Mouse (Mus musculus): ENCODE measurements around the gene Tex26. TPM values are rescaled to one million over a fixed set of nuclear protein-coding genes. Genes with fewer than 3 reads are reported as not detected.

Gene Tex26
- polyA plus RNA-seq, 1 experiment from 2014 or later = 0.27 TPM

DNA sequence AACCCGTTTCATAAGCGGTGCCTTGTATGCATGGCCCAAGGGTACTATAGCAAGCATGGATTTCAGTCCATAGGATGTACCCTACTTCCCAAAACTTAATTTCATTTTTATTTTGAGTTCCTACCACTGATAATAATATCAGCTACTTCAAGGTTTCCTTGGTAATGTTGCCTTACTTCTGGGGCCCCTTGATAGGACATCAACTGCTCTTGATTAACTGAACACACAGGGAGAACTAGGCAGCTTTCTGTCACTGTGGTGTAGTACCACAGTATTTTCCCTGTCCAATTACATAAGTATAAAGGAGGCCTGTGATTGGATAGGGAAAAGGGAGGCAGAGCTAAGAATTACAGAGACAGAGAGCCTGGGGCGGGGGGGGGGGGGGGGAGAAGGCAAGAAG, 75.4 kb downstream of the Tex26 start:
- no peak overlapping the region for H3K27ac ChIP-seq (replicated peaks)
- H3K9ac ChIP-seq (ENCODE audit: low read length) = no peak overlapping the region
- no peak overlapping the region for H3K4me3 ChIP-seq (ENCODE audit: low read depth, low read length)
- no peaks in the 10 kb centered on the region; the same call in none of the 2 replicates for H3K4me1 ChIP-seq (replicated peaks; ENCODE audit: control insufficient read depth, insufficient read depth)
- no peak for TF ChIP-seq CTCF (IDR thresholded peaks at IDR 0.05; ENCODE audit: low read depth)
- no peak for TF ChIP-seq EP300 (optimal IDR thresholded peaks at IDR 0.05)
- H3K4me2 ChIP-seq (replicated peaks; ENCODE audit: low read depth) = no peak overlapping the region
- 44% methylated on average over 2 of the region's 3 CpGs for WGBS
- ATAC-seq (ENCODE audit: low FRiP score, low TSS enrichment) (no peak), DNase-seq (ENCODE audit: low spot score) (no peak)
- H3K9me3 ChIP-seq (ENCODE audit: control insufficient read depth, low read length) = no peaks in the 10 kb centered on the region
- H3K36me3 ChIP-seq (ENCODE audit: control insufficient read depth, insufficient read depth, low read length) = no peaks in the 10 kb centered on the region
- no peaks in the 10 kb centered on the region for H3K27me3 ChIP-seq (ENCODE audit: control insufficient read depth, insufficient read depth, low read length)

GRCm38 (mm10) chr5:149517116-149517515, 77.7 kb downstream of the Tex26 start:
- no peak overlapping the region for H3K4me3 ChIP-seq (ENCODE audit: low read depth, low read length)
- DNase-seq (ENCODE audit: low spot score) = no peak
- 44% methylated on average over 6 of the region's 6 CpGs for WGBS
- no peak overlapping the region for H3K4me2 ChIP-seq (replicated peaks; ENCODE audit: low read depth)
- no peaks in the 10 kb centered on the region; the same call in none of the 2 replicates for H3K4me1 ChIP-seq (replicated peaks; ENCODE audit: control insufficient read depth, insufficient read depth)
- TF ChIP-seq CTCF (IDR thresholded peaks at IDR 0.05; ENCODE audit: low read depth) = no peak
- no peak for TF ChIP-seq EP300 (optimal IDR thresholded peaks at IDR 0.05)
- H3K27ac ChIP-seq (replicated peaks) = no peak overlapping the region
- H3K36me3 ChIP-seq (ENCODE audit: control insufficient read depth, insufficient read depth, low read length) = no peaks in the 10 kb centered on the region
- no peaks in the 10 kb centered on the region for H3K9me3 ChIP-seq (ENCODE audit: control insufficient read depth, low read length)
- no peak for ATAC-seq (ENCODE audit: low FRiP score, low TSS enrichment)
- no peaks in the 10 kb centered on the region for H3K27me3 ChIP-seq (ENCODE audit: control insufficient read depth, insufficient read depth, low read length)
- H3K9ac ChIP-seq (ENCODE audit: low read length) = no peak overlapping the region

Other genes starting within 250 kb of the Tex26 start
- gene Alox5ap, start 174.9 kb upstream of the Tex26 start, polyA plus RNA-seq (2015; fragmentation: Nextera tagmentation; extraction: Ambion mirVana) = 8.2 and 9.3 TPM in 2 replicates
- gene Medag, start 27.9 kb upstream of the Tex26 start, polyA plus RNA-seq (2015; fragmentation: Nextera tagmentation; extraction: Ambion mirVana) = 3.4 and 4.1 TPM in 2 replicates
- gene Wdr95, start 89.0 kb downstream of the Tex26 start, polyA plus RNA-seq (2015; fragmentation: Nextera tagmentation; extraction: Ambion mirVana) = not detected in 2 replicates
- 11.7 and 13.4 TPM in 2 replicates for gene Hsph1, start 196.7 kb downstream of the Tex26 start, polyA plus RNA-seq (2015; fragmentation: Nextera tagmentation; extraction: Ambion mirVana)
- 6.2 and 7.1 TPM in 2 replicates for gene B3glct, start 238.6 kb downstream of the Tex26 start, polyA plus RNA-seq (2015; fragmentation: Nextera tagmentation; extraction: Ambion mirVana)